Mouse (Mus musculus) liver, embryonic 13.5 days (tissue): ENCODE measurements around the gene Mcm3. TPM values are rescaled to one million over a fixed set of nuclear protein-coding genes. Genes with fewer than 3 reads are reported as not detected.

Experiments
- ATAC-seq: fragments of 200-750 bp; cut with Nextera tagmentation; 2 replicates; pipeline ENCODE4 v1.8.0; 2017; ENCODE audit warnings: low read depth, mild to moderate bottlenecking, moderate number of reproducible peaks, moderate library complexity
- DNase-seq: peaks from one replicate; pipeline ENCODE4 v3.0.0; 2022
- H3K27ac ChIP-seq: fragments of 300-500 bp; sonication (generic); 2 replicates; pipeline ENCODE4 v1.5.1; 2015; ENCODE audit warnings: moderate library complexity, mild to moderate bottlenecking, inconsistent platforms
- H3K27me3 ChIP-seq: fragments of 300-500 bp; sonication (generic); 2 replicates; pipeline ENCODE4 v1.6.1; 2015; ENCODE audit warnings: mild to moderate bottlenecking, inconsistent platforms
- H3K36me3 ChIP-seq: fragments of 300-500 bp; sonication (generic); 2 replicates; pipeline ENCODE4 v1.6.1; 2015; ENCODE audit warnings: mild to moderate bottlenecking, inconsistent platforms
- H3K4me1 ChIP-seq: fragments of 300-500 bp; sonication (generic); replicated peaks from 2 replicates; pipeline ENCODE4 v1.6.1; 2015; ENCODE audit warnings: inconsistent platforms
- H3K4me2 ChIP-seq: fragments of 300-500 bp; sonication (generic); 2 replicates; pipeline ENCODE4 v1.6.1; 2015; ENCODE audit warnings: inconsistent platforms, mild to moderate bottlenecking, moderate library complexity
- H3K4me3 ChIP-seq: fragments of 300-500 bp; sonication (generic); replicated peaks from 2 replicates; pipeline ENCODE4 v1.5.1; 2015; ENCODE audit warnings: mild to moderate bottlenecking, inconsistent platforms
- H3K9ac ChIP-seq: fragments of 300-500 bp; sonication (generic); 2 replicates; pipeline ENCODE4 v1.6.1; 2015; ENCODE audit warnings: mild to moderate bottlenecking, inconsistent platforms
- H3K9me3 ChIP-seq: fragments of 300-500 bp; sonication (generic); replicated peaks from 2 replicates; pipeline ENCODE4 v1.6.1; 2016; ENCODE audit warnings: inconsistent platforms
- WGBS: fragments of 180-500 bp; shearing (Covaris S2); methylation state at CpG from one replicate; pipeline ENCODE4 v1.1.7; 2015; ENCODE audit not compliant: insufficient replicate concordance; 5-methylcytosine and 5-hydroxymethylcytosine counted together
- polyA plus RNA-seq: library from polyadenylated mRNA; unstranded; fragments of >200 nt; fragmentation: Nextera tagmentation; extraction: Ambion mirVana; gene quantifications from 2 replicates; pipeline ENCODE4 v1.2.1, GENCODE M21; 2015

Gene Mcm3
- polyA plus RNA-seq, 1 experiment from 2014 or later = 180 TPM

DNA sequence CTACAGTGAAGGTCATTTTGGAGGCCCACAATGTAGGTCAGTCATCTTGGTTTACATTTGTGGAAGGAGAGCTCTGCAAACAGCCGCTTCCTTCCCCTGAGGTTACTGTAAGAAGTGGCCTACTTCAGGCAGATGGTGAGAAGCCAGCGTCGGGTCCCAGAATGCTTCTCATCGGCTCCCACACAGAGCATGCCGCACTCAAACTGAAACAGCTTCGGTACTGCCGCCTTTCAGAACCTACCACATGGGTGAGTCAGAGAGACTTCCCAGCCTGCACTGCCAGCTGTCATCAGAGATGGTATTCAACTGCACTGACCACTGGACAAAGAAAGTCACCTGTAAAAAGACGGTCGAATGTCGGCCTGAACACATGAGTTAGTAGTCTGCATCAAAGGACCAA lies 60.3 kb downstream of the Mcm3 start:
- WGBS = 73% methylated on average over 10 of the region's 10 CpGs

DNA sequence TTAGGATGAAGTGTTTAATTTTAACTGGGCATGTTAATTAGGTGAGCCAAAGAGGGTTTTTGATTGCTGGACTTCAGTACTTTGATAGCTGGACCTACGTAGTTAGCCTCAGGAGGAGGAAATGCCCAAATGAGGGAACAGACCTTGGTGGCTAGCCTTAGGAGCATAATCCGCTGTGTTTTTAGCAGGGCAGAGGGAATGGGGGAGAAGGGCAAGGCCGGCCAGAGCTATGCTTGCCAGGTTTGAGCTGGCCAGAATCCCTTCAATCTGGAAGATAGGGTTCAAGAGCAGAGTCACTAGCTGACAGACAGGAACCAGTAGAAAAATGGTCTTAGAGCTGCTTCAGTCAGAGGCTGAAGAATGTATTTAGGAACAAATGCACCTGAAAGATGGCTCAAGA lies 62.5 kb downstream of the Mcm3 start:
- 73% methylated on average over 3 of the region's 3 CpGs for WGBS
- Histone ChIP-seq H3K36me3 (no peaks in the 10 kb centered on the region), H3K9ac (no peak overlapping the region), H3K27me3 (no peaks in the 10 kb centered on the region), H3K9me3 (no peaks in the 10 kb centered on the region), H3K27ac (no peak overlapping the region), H3K4me2 (no peak overlapping the region), H3K4me1 (no peaks in the 10 kb centered on the region), H3K4me3 (no peak overlapping the region)
- DNase-seq = no peak
- no peak for ATAC-seq

More for the DNA sequence above, 60.3 kb downstream of the Mcm3 start:
- Histone ChIP-seq H3K4me3 (no peak overlapping the region), H3K27ac (no peak overlapping the region), H3K9me3 (no peaks in the 10 kb centered on the region), H3K36me3 (no peaks in the 10 kb centered on the region), H3K9ac (no peak overlapping the region), H3K4me1 (no peaks in the 10 kb centered on the region), H3K27me3 (no peaks in the 10 kb centered on the region), H3K4me2 (no peak overlapping the region)
- no peak for DNase-seq
- no peak for ATAC-seq

DNA sequence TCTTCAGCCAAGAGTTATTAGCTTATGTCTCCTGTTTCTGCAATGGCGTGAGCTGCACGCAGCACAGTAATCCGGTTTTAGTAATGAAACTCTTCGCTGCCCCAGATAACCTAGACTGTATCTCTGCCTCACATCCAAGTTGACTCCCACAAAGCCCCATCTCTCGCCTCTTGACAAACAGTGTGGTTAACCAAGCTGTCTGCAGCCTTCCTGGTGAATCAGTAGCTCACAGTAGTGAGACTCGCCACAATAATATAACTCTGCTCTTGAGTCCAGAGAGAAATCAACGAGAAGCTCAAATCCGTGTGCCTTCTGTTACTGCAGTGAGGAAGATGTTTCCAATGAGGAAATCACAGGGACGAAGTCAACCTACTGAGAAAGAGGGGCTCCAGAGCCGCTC lies 65.7 kb downstream of the Mcm3 start:
- WGBS = 35% methylated on average over 10 of the region's 10 CpGs
- Histone ChIP-seq H3K4me2 (no peak overlapping the region), H3K4me3 (no peak overlapping the region), H3K27me3 (no peaks in the 10 kb centered on the region), H3K36me3 (no peaks in the 10 kb centered on the region), H3K27ac (no peak overlapping the region), H3K4me1 (no peaks in the 10 kb centered on the region), H3K9ac (no peak overlapping the region), H3K9me3 (no peaks in the 10 kb centered on the region)
- no peak for ATAC-seq
- DNase-seq = no peak

Other genes starting within 250 kb of the Mcm3 start
- 0.10 and 0.12 TPM in 2 replicates for gene Pkhd1, start 202.2 kb downstream of the Mcm3 start, polyA plus RNA-seq
- gene Il17a, start 89.4 kb downstream of the Mcm3 start, polyA plus RNA-seq = not detected in 2 replicates
- 0.27 TPM in 1 of 2 replicates, not detected in the other for gene Il17f, start 29.7 kb downstream of the Mcm3 start, polyA plus RNA-seq
- 0.44 and 0.48 TPM in 2 replicates for gene Paqr8, start 70.3 kb upstream of the Mcm3 start, polyA plus RNA-seq
- gene Efhc1, start 131.3 kb upstream of the Mcm3 start, polyA plus RNA-seq = 0.41 and 0.45 TPM in 2 replicates